Mouse (Mus musculus): Measurements from ENCODE around the gene Gm10563.

The Gm10563 gene

DNA sequence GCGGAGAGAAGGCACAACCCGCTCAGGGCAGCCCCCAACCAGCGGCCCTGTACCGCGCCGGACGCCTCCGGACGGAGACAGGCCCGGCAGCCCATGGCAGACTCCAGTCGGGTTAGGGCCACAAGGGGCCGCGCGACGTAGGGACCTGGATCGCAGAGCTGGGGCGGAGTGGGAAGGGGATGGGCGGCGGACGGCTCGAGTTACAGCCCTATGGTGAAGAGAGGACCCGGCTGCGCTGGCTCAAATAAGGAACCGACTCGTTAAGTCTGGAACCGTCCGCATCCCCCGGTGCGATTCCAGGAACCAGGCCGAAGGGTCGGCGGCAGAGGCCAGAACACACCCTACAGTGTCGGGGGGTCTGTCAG is 7.9 kb upstream of the Gm10563 start, which contains the start of gene Mmp23:
Gene Mmp23, minus strand, starts transcription at position 299 of the 365 bp plus-strand sequence.
- in situ Hi-C loops (cut with MboI, MseI): no loop called here

DNA sequence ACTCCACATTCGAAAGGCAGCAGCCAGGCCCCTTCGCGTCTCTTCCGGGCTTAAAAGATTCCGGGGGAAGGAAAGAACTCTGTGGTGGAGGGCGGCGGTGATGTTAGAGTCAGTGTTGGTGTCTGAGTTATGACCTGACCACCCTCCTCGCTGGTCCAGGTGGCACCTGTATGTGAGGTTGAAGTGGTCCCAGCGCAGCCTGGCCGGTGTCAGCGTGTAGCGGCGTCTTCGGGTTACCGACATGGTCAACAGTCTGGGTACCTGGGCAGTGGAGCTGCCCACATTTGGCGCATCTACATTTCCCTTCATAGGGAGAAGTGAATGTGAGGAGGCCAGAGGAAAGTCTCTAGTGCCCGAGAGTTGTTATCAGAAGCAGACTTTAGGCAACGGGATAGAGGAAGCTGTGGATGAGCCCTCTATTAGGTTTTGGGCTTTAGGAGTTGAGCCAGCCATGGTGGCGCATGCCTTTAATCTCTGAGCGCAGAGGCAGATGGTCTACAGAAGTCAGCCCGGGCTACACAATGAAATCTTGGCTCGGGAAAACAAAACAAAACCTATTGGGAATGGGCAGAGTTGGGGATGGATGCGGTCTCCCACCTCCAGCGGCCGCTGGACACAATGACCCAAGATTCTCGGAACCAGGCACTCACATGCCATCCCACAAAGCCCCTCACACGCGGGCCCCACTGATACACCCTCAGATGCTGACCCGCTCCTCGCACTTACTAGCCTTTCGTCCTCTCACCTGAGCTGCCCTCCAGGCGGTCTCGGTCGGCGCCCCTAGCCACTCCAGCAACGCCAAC is 7.3 kb upstream of the Gm10563 start:
- in situ Hi-C loops (cut with MboI, MseI): no loop called here

DNA sequence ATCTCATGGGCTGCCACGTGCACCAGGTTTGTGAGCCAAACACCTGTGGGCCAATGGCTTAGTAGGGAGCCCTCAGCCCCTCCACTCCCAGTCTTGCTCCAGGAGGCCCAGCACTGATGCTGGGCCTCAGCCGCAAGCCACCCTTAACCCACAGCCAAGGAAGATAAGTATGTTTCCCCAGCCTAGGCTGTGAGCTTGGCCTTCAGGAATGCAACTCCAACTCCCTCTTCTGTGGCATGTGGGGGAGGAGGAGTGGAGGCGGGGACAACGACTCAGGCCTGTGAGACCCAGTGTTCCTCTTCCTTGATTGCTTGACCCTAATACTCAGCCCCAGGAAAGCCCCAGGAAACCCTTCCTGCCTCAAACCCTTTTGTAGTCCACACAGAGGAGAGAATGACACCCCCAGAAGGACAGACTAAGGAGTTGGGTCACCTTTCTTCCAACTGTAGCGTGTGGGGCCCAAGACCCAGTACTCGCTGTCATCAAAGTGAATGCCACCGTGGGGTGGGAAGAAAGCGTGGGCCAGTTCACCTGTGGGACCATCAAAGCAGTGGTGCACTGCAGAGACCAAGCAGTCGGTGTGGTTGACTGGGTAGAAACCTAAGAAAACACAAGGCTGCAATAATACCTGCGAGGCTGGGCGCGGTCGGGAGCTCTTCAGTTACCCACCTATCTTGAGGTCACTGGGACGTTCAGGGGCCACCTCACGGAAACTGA is 6.5 kb upstream of the Gm10563 start:
- in situ Hi-C loops (cut with MboI, MseI): no loop called here

DNA sequence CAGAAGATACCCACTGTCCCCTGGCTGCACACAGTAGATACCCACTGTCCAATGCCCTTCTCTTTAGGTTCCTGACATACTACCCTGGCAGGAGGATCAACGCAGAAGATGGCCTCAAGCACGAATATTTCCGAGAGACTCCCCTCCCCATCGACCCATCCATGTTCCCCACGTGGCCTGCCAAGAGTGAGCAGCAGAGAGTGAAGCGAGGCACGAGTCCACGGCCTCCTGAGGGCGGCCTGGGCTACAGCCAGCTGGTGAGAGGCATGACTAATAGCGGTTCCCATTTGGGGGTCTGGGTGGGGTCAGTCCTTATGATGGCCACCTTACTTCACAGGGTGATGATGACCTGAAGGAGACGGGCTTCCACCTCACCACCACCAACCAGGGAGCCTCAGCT is 4.1 kb upstream of the Gm10563 start:
- in situ Hi-C loops (cut with MboI, MseI): no loop called here

DNA sequence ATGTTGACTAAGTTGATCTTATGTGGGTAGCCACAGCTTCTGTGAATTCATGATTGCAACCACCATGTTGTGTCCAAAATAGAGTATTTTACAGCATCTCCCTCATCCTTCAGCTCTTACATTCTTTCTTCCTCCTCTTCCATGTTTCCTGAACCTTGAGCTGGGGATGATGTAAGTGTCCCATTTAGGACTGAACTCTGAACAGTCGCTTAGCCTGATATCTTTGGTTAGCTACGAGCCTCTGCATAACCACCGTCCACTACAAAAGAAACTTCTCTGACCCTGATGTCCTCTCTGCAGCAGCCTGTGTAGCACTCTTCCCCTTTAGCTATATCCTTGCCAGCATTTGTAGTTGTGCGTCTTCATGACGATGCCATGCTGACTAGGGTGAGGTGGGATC is 513 bp upstream of the Gm10563 start:
- in situ Hi-C loops (cut with MboI, MseI): no loop called here

DNA sequence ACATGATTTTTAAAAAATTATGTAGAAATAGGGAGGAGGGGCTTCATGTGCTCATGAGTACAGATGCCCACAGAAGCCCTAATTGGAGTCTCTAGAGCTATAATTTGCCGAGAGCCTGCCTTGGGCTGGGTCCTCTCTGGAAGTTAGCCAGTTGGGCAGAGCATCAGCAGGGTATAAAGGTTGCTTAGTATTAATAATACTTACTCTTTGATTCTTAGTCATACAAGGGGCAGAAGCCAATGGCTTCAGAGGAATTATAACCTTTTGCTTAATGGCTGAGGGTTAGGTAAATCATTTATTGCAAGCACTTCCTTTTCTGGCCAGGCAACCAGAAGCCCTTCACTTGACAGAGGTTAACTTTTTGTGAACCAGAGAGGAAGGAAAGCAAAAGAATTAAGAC is 1.7 kb downstream of the Gm10563 start:
- in situ Hi-C loops (cut with MboI, MseI): loop anchor here (5.0 kb wide), 1 partner anchor 54 kb away; no protein-coding TSS in a partner anchor

DNA sequence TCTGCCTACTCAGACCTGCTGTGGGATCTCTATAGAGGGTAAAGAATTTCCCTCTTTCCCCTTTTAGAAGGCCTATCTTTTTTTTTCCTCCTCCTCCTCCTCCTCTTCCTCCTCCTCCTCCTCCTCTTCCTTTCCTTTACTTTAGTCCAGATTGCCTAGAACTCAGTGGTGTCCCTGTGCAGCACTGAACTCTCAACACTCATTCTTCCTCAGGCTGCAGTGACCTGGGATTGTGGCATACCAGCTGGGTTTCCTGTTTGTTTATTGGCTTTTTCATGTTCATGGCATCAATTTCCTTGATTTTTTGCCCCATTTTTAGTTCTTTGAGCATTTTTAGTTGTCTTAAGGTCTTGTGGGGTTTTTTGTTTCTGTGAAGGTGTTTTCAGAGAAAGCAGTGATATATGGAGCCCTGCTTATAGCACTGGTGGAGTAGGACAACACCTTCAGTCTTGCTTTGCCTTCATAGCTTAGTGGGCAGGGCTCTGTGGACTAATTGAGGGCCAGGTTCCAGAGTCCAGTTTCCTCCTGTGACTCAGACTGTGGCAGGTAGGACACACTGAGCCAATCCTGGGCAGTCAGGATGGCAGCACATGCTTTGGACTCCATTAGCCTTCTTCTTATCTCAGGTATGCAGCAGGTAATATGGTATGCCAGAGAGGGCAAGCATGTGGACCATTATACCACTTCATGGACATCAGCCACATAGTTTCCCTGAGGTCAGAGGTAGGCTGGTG is 9.3 kb downstream of the Gm10563 start:
- in situ Hi-C loops (cut with MboI, MseI): no loop called here

DNA sequence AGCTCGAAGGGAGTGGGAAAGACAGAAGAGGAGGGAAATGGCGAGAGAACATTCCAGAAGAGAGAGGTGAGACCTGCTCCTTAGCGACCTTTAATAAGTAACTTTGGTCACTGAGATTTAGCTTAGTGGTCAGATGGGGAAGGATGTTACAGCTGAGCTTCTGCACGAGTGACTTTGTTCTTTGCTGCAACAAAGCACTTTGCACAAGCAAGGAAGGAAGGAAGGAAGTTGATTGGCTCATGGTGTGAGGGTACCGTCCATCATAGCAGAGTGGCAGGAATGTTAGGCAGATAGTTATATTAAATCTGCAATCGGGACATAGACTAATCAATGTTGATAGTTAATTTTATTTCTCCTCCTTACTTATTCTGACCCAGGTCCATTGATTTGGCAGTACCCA is 14.9 kb downstream of the Gm10563 start:
- in situ Hi-C loops (cut with MboI, MseI): no loop called here

DNA sequence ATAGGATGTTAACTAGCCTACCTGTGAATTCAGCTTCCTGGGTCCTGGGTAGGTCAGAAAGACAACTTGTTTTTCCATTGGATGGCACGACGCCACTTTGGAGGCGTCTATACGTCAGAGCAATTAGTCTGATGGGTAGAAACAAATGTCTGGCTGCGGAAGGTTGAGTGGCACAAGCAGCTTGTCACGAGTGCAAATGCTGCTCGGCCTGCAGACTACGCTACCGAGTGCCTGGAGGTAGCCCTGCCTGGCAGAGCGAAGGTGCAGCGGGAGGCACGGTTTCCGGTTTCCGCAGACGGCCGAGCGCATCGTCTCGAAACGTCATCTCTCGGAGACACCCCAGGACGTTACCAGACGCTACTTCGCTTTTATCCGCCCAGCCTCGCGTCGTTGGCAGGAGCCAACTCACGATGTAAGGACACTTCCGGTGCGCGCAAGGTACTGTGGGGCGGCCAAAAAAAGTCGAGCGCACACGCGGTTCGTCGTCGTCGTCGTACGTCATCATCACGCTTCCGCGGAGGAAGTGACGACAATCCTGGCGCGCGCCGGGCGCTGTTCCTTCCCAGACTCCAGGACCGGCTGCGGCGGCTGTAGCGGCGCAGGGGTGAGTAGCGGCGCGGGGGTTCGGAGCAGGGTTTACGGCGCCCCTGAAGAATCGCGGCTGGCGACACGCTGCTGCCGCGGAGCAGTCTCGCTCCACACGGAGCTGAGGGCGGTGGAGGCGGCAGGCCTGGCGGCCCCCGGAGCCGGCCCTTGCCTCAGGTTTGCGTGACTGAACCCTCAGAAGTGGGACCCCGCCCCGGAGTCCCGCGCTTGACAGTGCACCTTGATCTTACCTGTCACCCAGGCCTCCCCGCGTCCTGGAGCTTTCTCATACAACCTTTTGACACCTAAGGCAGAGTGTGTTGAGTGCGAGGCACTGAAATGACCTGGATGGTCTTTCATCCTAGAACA is 20.6 kb downstream of the Gm10563 start, which contains the start of gene Cdk11b:
Gene Cdk11b, plus strand, starts transcription at position 517 of the 954 bp plus-strand sequence.
- in situ Hi-C loops (cut with MboI, MseI): no loop called here

DNA sequence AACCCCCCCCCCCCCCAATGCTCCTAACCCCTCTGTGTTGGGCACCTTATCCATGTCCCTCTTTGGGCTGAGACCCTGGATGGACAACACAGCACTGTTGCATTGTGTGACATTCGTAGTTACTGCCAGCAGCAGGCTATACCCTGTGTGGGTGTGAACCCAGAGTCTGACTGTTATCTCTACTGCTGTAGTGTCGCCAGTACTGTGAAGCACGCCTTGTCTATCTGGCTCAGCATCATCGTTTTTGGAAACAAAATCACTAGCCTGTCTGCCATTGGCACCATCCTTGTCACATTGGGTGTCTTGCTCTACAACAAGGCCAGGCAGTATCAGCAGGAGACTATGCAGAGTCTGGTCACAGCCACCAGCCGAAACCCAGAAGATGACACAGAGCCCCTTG is 26.9 kb downstream of the Gm10563 start:
- in situ Hi-C loops (cut with MboI, MseI): no loop called here

DNA sequence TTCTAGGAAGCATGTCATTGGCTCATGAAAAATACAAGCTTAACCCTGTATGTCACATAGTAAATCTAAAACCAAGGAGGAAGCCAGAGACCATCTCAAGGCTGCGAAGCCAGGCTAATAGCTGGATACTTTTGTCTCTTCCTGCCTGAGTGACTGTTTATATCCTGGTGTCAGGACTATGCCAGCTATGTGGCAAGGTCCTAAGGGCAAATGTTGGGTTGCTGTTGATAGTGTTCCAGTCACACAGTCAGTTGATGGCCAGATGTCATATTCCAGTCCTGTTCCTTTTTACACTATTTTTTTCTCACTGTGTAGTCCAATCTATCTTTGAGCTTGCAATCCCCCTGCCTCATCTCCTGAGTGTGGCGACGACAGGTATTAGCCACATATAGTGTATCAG is 31.9 kb downstream of the Gm10563 start:
- in situ Hi-C loops (cut with MboI, MseI): no loop called here

DNA sequence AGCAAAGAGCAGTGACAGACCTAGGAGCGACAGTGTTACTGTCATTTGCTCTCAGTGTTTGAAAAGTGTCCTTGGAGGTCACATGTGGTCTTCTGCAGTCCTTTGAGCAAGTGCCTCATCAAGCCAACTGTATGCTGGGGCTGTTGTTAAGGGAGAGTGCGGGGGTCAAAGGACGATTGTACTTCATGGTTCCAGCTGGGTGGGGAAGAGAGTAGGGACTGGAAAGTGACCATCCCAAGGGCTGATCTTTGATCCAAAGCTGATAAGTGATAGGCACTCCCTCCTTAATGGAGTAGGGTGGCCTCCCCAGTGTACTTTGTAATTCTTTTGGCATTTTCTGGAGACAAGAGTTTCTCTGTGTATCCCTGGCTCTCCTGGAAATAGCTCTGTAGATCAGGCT is 33.3 kb downstream of the Gm10563 start:
- in situ Hi-C loops (cut with MboI, MseI): no loop called here

DNA sequence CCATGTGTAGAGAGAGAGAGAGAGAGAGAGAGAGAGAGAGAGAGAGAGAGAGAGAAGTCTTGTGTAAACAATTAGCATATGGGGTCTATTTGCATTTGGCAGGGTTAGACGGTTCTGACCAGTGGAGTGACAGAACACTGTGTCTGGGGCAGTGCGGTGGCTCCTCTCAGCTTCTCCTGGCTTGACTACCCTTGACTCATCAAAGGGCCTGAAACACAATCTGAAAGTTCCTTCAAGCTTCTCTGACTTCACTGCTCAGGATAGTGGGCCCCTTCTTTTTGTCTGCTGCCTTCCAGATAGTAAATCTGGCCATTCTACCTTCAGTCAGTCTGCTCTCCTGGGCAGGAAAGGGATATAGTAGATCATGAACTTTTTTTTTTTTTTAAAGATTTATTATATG is 38.4 kb downstream of the Gm10563 start:
- in situ Hi-C loops (cut with MboI, MseI): no loop called here

DNA sequence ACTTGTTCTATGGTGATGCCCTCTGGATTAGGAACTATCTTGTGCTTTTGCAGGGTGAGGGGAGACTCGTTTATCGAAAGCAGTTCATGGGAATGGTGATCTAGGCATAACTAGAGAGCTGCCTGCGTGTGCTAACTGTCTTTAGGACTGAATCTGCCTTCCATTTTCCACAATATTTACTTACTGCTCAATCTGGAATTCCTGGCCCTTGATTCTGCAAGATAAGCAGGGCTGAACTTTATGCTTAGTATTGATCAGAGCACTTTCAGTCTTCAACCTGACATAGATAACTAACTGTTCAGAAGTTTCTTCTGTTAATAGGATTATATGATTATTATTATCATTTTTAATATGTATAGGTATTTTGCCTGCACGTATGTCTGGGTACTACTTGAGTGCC is 40.1 kb downstream of the Gm10563 start:
- in situ Hi-C loops (cut with MboI, MseI): no loop called here

DNA sequence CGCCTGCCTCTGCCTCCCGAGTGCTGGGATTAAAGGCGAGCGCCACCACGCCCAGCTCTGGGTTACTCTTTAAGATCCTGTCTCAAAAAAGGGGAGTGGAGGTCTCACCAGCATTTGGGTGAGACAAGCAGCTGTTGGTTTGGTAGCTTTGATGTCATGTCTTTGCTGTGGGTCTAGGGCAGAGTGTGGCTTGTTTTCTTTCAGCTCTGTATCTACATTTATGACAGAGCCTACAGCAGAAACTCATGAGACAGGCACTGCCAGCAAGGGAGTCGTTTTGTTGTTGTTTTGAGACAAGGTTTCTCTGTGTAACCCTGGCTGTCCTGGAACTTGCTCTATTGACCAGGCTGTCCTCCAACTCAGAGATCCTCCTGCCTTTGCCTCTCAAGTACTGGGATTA is 41.4 kb downstream of the Gm10563 start:
- in situ Hi-C loops (cut with MboI, MseI): no loop called here

DNA sequence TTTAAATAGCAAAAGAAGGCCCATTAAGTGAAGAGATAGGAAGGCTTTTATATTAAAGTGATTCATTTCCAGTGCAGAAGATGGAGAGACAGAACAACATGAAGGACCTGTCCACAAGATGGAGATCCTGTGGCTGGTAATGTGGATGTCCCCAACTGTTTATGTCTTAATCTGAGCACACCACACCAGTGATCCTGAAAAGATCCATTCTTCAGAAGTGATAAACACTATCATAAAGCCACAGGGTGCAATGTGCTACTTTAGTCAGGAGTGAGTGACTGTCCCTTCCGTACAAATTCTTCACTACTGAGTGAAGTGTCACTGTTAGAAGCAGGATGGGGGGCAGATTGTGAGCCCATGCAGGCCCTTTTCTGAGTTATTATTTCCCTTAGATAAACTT is 42.5 kb downstream of the Gm10563 start:
- in situ Hi-C loops (cut with MboI, MseI): no loop called here

DNA sequence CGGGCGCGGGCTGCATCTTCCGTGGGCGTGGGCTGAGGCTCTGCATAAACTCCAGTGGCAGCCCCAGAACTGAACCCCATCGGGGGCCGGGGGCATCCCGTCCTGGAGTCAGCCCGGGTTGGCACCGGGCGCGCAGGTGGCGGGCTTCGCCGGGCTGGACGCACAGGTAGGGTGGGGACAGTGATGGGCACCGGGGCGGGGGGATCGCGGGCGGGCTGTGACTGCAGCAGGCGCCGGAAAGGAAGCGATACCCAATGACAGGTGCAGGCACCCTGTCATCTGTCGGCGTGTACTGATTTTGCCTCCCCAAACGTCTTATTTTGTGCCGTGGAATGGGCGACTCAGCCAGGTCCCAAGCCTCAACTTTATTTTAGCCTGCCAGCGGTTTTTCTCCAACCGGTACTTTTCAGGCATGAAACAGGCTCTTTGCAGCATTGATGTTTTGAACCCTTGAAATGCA is 43.2 kb downstream of the Gm10563 start:
- in situ Hi-C loops (cut with MboI, MseI): no loop called here

DNA sequence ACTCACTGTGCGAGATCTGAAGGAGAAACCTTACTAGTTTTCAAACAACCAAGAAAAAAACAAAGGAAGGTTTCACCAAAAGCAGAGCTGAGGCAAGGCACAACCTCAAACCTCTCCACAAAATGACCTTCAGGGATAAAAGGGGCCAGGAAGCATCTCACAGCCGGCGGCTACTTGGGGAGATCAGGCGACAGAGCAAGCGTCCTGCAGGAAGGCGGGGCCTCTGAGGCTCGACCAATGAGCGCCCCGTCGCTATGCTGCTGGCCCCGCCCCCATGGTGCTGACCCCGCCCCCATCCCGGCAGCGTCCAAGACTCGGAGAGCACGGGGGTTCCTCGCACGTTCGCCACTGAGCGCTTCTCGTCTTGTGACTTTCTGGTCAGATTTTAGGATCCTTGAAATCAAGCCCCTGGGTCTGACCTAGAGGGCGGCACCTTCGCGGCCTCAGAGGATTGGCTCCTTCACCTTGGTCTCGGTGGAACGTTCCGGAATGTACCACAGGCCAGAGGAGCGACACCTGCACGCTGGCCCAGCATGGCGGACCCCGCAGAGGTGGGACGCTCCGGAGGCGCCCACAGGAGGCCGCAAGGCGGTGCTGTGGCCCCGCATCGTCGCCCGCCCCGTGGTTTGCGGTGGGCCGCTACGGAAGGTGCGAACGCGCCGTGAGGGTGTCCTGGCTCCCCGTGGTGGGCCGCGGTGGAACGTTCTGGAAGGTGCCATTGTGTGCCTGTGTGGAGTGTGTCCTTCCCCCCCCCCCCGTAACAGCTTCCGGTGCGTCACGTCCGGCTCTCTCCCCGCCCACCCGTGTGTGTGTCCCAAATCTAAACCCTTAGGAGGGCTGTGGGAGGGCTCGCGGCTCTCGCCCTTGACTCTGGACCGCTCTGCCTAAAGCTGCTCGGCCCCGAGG is 43.9 kb downstream of the Gm10563 start, which contains the start of gene Slc35e2:
Gene Slc35e2, plus strand, starts transcription at position 326 of the 906 bp plus-strand sequence.
- in situ Hi-C loops (cut with MboI, MseI): no loop called here

DNA sequence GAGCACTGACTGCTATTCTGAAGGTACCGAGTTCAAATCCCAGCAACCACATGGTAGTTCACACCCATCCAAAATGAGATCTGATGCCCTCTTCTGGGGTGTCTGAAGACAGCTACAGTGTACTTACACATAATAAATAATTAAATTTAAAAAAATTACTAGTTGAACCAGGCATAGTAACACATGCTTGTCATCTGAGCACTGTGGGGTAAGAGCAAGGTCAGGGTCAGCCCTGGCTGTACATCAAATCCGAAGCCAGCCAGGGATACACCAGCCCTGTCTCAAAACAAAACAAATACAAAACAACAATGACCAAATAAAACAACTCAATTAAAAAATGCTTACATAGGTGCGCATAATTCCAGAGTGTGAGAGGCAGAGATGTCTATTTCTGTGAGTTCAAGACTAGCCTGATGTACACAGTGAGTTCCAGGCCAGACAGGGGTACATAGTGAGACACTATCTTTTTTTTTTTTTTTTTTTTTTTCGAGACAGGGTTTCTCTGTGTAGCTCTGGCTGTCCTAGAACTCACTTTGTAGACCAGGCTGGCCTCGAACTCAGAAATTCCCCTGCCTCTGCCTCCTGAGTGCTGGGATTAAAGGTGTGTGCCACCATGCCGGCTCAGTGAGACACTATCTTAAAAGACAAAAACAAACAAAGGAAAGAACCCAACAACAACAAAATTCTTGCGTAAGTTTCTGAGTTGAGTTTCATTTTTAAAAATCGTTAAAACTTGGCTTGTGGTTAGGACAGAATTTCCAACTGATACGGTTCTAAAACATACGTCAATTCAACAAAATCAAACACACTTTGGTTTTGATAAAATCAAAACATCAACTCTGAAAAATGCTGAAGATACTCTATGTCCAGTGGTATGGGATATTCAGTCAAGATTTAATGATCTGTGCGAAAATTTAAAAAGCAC is 45.0 kb downstream of the Gm10563 start:
- in situ Hi-C loops (cut with MboI, MseI): no loop called here
